Mouse (Mus musculus) G1E (cell line): ENCODE measurements around the gene Mxra7. TPM values are rescaled to one million over a fixed set of nuclear protein-coding genes. Genes with fewer than 3 reads are reported as not detected.

ENCODE experiments used
- ATAC-seq: 2 replicates; pipeline ENCODE4 v1.8.0; 2016; ENCODE audit warnings: mild to moderate bottlenecking; ENCODE audit not compliant: insufficient number of reproducible peaks, poor library complexity, low FRiP score, severe bottlenecking; ENCODE audit errors: extremely low read depth
- DNase-seq: peaks from one replicate; pipeline ENCODE4 v3.0.0; 2012; ENCODE audit warnings: low spot score
- H3K27me3 ChIP-seq: 2 replicates; pipeline ENCODE4 v1.6.1; 2012; ENCODE audit warnings: mild to moderate bottlenecking, low read length, inconsistent platforms; ENCODE audit not compliant: insufficient read depth
- H3K36me3 ChIP-seq: replicated peaks from 2 replicates; pipeline ENCODE3; 2012; ENCODE audit warnings: mild to moderate bottlenecking, inconsistent platforms
- H3K4me1 ChIP-seq: 2 replicates; pipeline ENCODE4 v1.6.1; 2012; ENCODE audit warnings: low read depth, low read length, inconsistent platforms, mixed read lengths; ENCODE audit not compliant: insufficient read depth
- H3K4me3 ChIP-seq: 2 replicates; pipeline ENCODE4 v1.5.1; 2012; ENCODE audit warnings: low read depth, mild to moderate bottlenecking, inconsistent platforms, low read length, moderate library complexity, mixed read lengths
- H3K9me3 ChIP-seq: replicated peaks from 2 replicates; pipeline ENCODE4 v1.6.1; 2012; ENCODE audit warnings: inconsistent platforms
- CTCF ChIP-seq: IDR thresholded peaks from 2 replicates; pipeline ENCODE4 v1.5.1; 2012; ENCODE audit warnings: low read depth, low read length, inconsistent platforms, mixed read lengths
- GATA1 ChIP-seq: IDR thresholded peaks from 2 replicates; pipeline ENCODE4 v1.6.1; 2012; ENCODE audit warnings: borderline replicate concordance, low read length, inconsistent platforms, mixed read lengths
- GATA2 ChIP-seq: IDR thresholded peaks from 2 replicates; pipeline ENCODE4 v1.6.1; 2012; ENCODE audit warnings: low read depth, low read length, inconsistent platforms, borderline replicate concordance
- POLR2AphosphoS5 ChIP-seq: IDR thresholded peaks from 2 replicates; pipeline ENCODE4 v1.6.1; 2012; ENCODE audit warnings: low read depth, low read length, inconsistent platforms; ENCODE audit not compliant: insufficient replicate concordance
- TAL1 ChIP-seq: conservative IDR thresholded peaks from 2 replicates; pipeline ENCODE4 v1.6.1; 2012; ENCODE audit warnings: low read depth, low read length, inconsistent platforms, mixed read lengths
- polyA plus RNA-seq: library from polyadenylated mRNA; stranded (reverse); fragments of >175 nt; gene quantifications from 2 replicates; pipeline ENCODE4 v1.2.3, GENCODE M21; 2012
- total RNA-seq, 2 experiments: library from RNA; stranded (forward) in 1 of 2; stranded (reverse) in 1 of 2; fragments of 200-1000 nt in 1 of 2; fragments of >200 nt in 1 of 2; fragmentation: Nextera tagmentation in 1 of 2; gene quantifications; 2 replicates each; pipeline ENCODE4 v1.2.3; 2014 to 2017

The Mxra7 gene
- total and polyA plus RNA-seq, 3 experiments: not detected

GRCm38 (mm10) chr11:116864444-116864843 is 36.6 kb upstream of the Mxra7 start:
- Histone ChIP-seq H3K36me3 (peaks cover 72% of the 10 kb centered on the region), H3K4me1 (peaks cover 15% of the 10 kb centered on the region), H3K9me3 (no peaks in the 10 kb centered on the region), H3K4me3 (no peak overlapping the region), H3K27me3 (no peaks in the 10 kb centered on the region)
- no peak for TF ChIP-seq TAL1
- TF ChIP-seq GATA2: no peak
- TF ChIP-seq GATA1: no peak
- no peak for TF ChIP-seq POLR2AphosphoS5
- TF ChIP-seq CTCF: no peak
- peak; percentile 45; the same call in 1 of the 2 replicates for ATAC-seq
- no peak for DNase-seq

DNA sequence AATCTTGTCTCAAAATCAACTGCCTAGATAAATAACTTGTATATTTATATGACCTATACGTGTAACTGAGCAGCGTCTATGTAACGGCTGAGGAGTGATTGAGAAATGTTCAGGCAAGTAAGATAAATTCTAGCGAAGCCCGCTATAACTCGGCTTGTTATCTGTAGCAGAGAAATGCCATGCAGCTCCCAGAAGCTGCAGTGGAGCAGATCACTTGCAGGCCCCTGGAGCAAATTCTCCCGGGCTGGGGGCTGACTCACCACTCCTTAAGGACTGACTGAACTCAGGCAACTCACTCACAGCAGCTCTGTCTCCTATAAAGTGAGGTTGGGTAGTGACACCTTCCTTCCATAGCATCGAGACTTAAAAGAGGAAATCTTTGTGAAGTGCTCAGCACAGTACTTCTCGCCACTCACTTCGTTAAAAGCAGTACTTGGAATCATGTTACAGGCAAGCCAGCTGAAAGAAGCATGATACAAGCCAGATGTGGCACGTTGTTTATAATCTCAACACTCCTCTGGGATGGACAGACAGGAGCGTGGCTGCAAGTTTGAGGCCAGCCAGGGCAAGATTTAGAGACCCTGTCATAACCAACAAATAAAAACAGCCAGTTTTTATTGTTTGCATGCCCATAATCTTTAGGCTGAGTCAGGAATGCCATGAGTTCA is 29.5 kb upstream of the Mxra7 start:
- Histone ChIP-seq H3K27me3 (no peaks in the 10 kb centered on the region), H3K4me3 (no peak overlapping the region), H3K36me3 (peaks cover 63% of the 10 kb centered on the region), H3K4me1 (peaks cover 22% of the 10 kb centered on the region), H3K9me3 (no peaks in the 10 kb centered on the region)
- no peak for TF ChIP-seq GATA2
- no peak for ATAC-seq
- DNase-seq: no peak

- Histone ChIP-seq H3K9me3 (no peaks in the 10 kb centered on the region), H3K4me3 (peak overlapping the region; percentile 99), H3K36me3 (peaks cover 54% of the 10 kb centered on the region), H3K4me1 (peaks cover 22% of the 10 kb centered on the region), H3K27me3 (no peaks in the 10 kb centered on the region)
- no peak for DNase-seq
- TF ChIP-seq CTCF (no peak), GATA2 (no peak), POLR2AphosphoS5 (no peak), GATA1 (no peak), TAL1 (no peak)
- no peak for ATAC-seq
Measured at GRCm38 (mm10) chr11:116854279-116854678, 26.4 kb upstream of the Mxra7 start.

DNA sequence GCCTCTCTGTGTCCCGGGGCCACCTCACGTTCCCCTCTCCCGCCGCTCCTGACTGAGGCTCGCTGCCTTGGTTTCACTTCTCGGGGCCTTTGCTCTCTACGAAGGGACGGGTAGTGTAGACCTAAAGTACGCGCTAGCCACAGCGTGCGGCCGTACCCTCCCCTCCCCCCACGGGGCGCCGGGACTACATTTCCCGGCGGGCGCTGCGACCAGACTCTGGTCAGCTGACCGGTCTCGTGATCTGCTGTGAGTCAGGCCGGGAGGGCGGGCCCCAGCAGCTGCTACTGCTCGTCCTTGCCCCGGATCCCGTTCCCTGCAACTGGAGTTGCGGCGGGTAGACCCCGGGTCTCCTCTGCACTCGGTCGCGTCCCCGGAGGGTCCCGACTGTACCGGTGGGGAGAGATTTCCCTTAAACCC is 25.7 kb upstream of the Mxra7 start:
- Histone ChIP-seq H3K36me3 (peaks cover 51% of the 10 kb centered on the region), H3K9me3 (no peaks in the 10 kb centered on the region), H3K27me3 (no peaks in the 10 kb centered on the region), H3K4me3 (peak overlapping the region; percentile 99), H3K4me1 (peaks cover 26% of the 10 kb centered on the region)
- ATAC-seq (peak; percentile 77), DNase-seq (peak; percentile 80)
- TF ChIP-seq GATA1 (no peak), TAL1 (no peak), POLR2AphosphoS5 (no peak), GATA2 (no peak), CTCF (no peak)

GRCm38 (mm10) chr11:116852891-116853511 is 25.2 kb upstream of the Mxra7 start, which contains the start of gene Srsf2:
Srsf2 (minus strand) TSS chr11:116853094.
- Histone ChIP-seq H3K27me3 (no peaks in the 10 kb centered on the region), H3K4me1 (peaks cover 29% of the 10 kb centered on the region), H3K9me3 (no peaks in the 10 kb centered on the region), H3K4me3 (peak within 1 kb of the TSS; percentile 99), H3K36me3 (peaks cover 51% of the 10 kb centered on the region)
- TF ChIP-seq CTCF (no peak), TAL1 (no peak), GATA1 (no peak), GATA2 (no peak), POLR2AphosphoS5 (peak; percentile 97)
- ATAC-seq: peak; percentile 82
- peak; percentile 93 for DNase-seq

DNA sequence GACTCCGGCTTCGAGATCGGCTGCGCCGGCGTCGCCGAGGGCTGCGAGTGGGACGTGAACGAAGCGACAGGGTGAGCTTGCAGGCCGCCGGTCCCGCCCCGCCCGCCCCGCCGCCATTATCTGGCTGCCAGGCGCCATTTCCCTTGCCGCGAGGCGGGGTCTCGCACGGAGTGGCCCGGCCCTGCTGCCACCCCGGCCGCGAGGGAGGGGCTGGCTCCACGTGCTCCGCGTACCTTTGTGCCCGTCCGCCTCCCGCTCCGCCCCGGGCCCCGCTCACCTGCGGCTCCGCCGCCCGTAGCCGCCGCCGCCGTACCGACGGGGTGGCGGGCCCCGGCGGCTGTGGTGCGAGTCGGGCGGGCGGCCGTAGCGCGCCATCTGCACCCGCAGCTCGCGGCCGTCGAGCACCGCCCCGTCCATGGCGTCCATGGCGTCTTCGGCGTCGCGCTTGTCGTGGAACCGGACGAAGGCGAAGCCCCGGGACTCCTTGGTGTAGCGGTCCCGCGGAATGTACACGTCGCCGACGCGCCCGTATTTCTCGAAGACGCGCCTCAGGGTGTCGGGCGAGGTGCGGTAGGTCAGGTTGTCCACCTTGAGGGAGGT is 24.5 kb upstream of the Mxra7 start, which contains the start of gene Mfsd11:
TSS of gene Mfsd11 (plus strand) at position 150 of the 600 bp plus-strand sequence.
- Histone ChIP-seq H3K4me3 (peak within 1 kb of the TSS; percentile 99), H3K27me3 (no peaks in the 10 kb centered on the region), H3K36me3 (peaks cover 54% of the 10 kb centered on the region), H3K4me1 (peaks cover 32% of the 10 kb centered on the region), H3K9me3 (no peaks in the 10 kb centered on the region)
- ATAC-seq (no peak), DNase-seq (peak; percentile 72)
- TF ChIP-seq TAL1 (no peak), GATA2 (no peak), CTCF (no peak), POLR2AphosphoS5 (no peak; the same call in 1 of the 2 replicates), GATA1 (no peak)
